Comparison of ENCODE assay signal across 26 mouse cellular contexts in genomic region chr9:22366221-22366620, GRCm38 (mm10).
"Had no signal": no experiment of that assay in that cellular context is flagged by ENCODE, and none has a peak within 500 bp of the region (broad histone marks: within the 10 kb centered on the region; RNA-seq: fewer than 3 reads in every experiment).

No protein-coding gene starts in this region.

- H3K4me1 ChIP-seq: embryonic facial prominence, embryonic 10.5 days; embryonic facial prominence, embryonic 12.5 days; embryonic facial prominence, embryonic 13.5 days; embryonic facial prominence, embryonic 15.5 days; forebrain, embryonic 10.5 days; forebrain, embryonic 12.5 days; forebrain, embryonic 13.5 days; forebrain, embryonic 15.5 days; heart, embryonic 10.5 days had no signal

- H3K27me3 ChIP-seq: embryonic facial prominence, embryonic 12.5 days; embryonic facial prominence, embryonic 13.5 days; embryonic facial prominence, embryonic 15.5 days; forebrain, embryonic 12.5 days; forebrain, embryonic 13.5 days; forebrain, embryonic 15.5 days had no signal

- DNase-seq: cerebellum, adult 9-10 months; cerebellum, adult 9-11 months; cerebellum, postnatal 10 days; cerebellum, postnatal 14 days; cerebellum, postnatal 25 days; cerebellum, postnatal 36 days; embryo, embryonic 11 days; forebrain, postnatal 0 days; gastrocnemius, postnatal 10 days; gastrocnemius, postnatal 14 days; gastrocnemius, postnatal 25 days; gastrocnemius, postnatal 36 days had no signal

- H3K9ac ChIP-seq: embryonic facial prominence, embryonic 12.5 days; embryonic facial prominence, embryonic 13.5 days; embryonic facial prominence, embryonic 15.5 days; forebrain, embryonic 12.5 days; forebrain, embryonic 13.5 days; forebrain, embryonic 15.5 days; forebrain, postnatal 0 days had no signal

- H3K9me3 ChIP-seq: embryonic facial prominence, embryonic 10.5 days; embryonic facial prominence, embryonic 12.5 days; embryonic facial prominence, embryonic 13.5 days; embryonic facial prominence, embryonic 15.5 days; forebrain, embryonic 10.5 days; forebrain, embryonic 12.5 days; forebrain, embryonic 13.5 days; forebrain, embryonic 15.5 days; heart, embryonic 10.5 days had no signal

- ATAC-seq: forebrain, embryonic 13.5 days; forebrain, embryonic 14.5 days; forebrain, embryonic 15.5 days; forebrain, embryonic 16.5 days; forebrain, postnatal 0 days had no signal

- H3K27ac ChIP-seq: embryonic facial prominence, embryonic 10.5 days; embryonic facial prominence, embryonic 12.5 days; embryonic facial prominence, embryonic 13.5 days; embryonic facial prominence, embryonic 15.5 days; forebrain, embryonic 10.5 days; forebrain, embryonic 12.5 days; forebrain, embryonic 13.5 days; forebrain, embryonic 15.5 days; gastrocnemius, adult 2 months; heart, adult 2 months; heart, embryonic 10.5 days had no signal

- H3K4me3 ChIP-seq: embryonic facial prominence, embryonic 10.5 days; embryonic facial prominence, embryonic 12.5 days; embryonic facial prominence, embryonic 13.5 days; embryonic facial prominence, embryonic 15.5 days; erythroblast, embryonic 14.5 days; forebrain, embryonic 10.5 days; forebrain, embryonic 12.5 days; forebrain, embryonic 13.5 days; forebrain, embryonic 15.5 days; gastrocnemius, adult 2 months; heart, adult 2 months; heart, embryonic 10.5 days had no signal

- H3K4me2 ChIP-seq: embryonic facial prominence, embryonic 12.5 days; embryonic facial prominence, embryonic 13.5 days; embryonic facial prominence, embryonic 15.5 days; forebrain, embryonic 12.5 days; forebrain, embryonic 13.5 days; forebrain, embryonic 15.5 days had no signal
